Mouse (Mus musculus) stomach, embryonic 16.5 days (tissue): ENCODE results near the gene Slc12a8. TPM values are rescaled to one million over a fixed set of nuclear protein-coding genes. Genes with fewer than 3 reads are reported as not detected.
A peak's percentile ranks its signal among the peaks of the same experiment; 100 is the strongest.

Source experiments
- ATAC-seq: fragments of 200-750 bp; cut with Nextera tagmentation; 2 replicates; pipeline ENCODE4 v1.8.0; 2017; ENCODE audit warnings: moderate number of reproducible peaks, moderate TSS enrichment; ENCODE audit not compliant: insufficient read depth, low FRiP score
- H3K27ac ChIP-seq: fragments of 300-500 bp; sonication (generic); 2 replicates; pipeline ENCODE4 v1.5.1; 2014; ENCODE audit warnings: low read length
- H3K27me3 ChIP-seq: fragments of 300-500 bp; sonication (generic); 2 replicates; pipeline ENCODE4 v1.6.1; 2014; ENCODE audit warnings: low read length, control low read depth, mixed read lengths; ENCODE audit not compliant: control insufficient read depth, insufficient read depth
- H3K36me3 ChIP-seq: fragments of 300-500 bp; sonication (generic); 2 replicates; pipeline ENCODE4 v1.6.1; 2014; ENCODE audit warnings: low read length; ENCODE audit not compliant: control insufficient read depth, insufficient read depth
- H3K4me1 ChIP-seq: fragments of 300-500 bp; sonication (generic); 2 replicates; pipeline ENCODE4 v1.6.1; 2014; ENCODE audit warnings: low read length, control low read depth, mixed read lengths; ENCODE audit not compliant: control insufficient read depth, insufficient read depth
- H3K4me2 ChIP-seq: fragments of 300-500 bp; sonication (generic); 2 replicates; pipeline ENCODE4 v1.6.1; 2014; ENCODE audit warnings: low read depth, low read length, mixed read lengths
- H3K4me3 ChIP-seq: fragments of 300-500 bp; sonication (generic); replicated peaks from 2 replicates; pipeline ENCODE4 v1.5.1; 2014; ENCODE audit warnings: mild to moderate bottlenecking, low read length
- H3K9ac ChIP-seq: fragments of 300-500 bp; sonication (generic); 2 replicates; pipeline ENCODE4 v1.6.1; 2014; ENCODE audit warnings: low read length
- H3K9me3 ChIP-seq: fragments of 300-500 bp; sonication (generic); replicated peaks from 2 replicates; pipeline ENCODE4 v1.6.1; 2016; ENCODE audit warnings: low read length, control low read depth; ENCODE audit not compliant: control insufficient read depth
- WGBS: fragments of 180-500 bp; shearing (Covaris S2); extraction: QIAGEN DNeasy Blood & Tissue Kit; methylation state at CpG from one replicate; pipeline ENCODE4 v1.1.7; 2014; 5-methylcytosine and 5-hydroxymethylcytosine counted together
- polyA plus RNA-seq: library from polyadenylated mRNA; unstranded; fragments of >200 nt; fragmentation: Nextera tagmentation; extraction: Ambion mirVana; gene quantifications from 2 replicates; pipeline ENCODE4 v1.2.1, GENCODE M21; 2015

Gene Slc12a8
- polyA plus RNA-seq, 1 experiment from 2014 or later: 4.2 TPM

DNA sequence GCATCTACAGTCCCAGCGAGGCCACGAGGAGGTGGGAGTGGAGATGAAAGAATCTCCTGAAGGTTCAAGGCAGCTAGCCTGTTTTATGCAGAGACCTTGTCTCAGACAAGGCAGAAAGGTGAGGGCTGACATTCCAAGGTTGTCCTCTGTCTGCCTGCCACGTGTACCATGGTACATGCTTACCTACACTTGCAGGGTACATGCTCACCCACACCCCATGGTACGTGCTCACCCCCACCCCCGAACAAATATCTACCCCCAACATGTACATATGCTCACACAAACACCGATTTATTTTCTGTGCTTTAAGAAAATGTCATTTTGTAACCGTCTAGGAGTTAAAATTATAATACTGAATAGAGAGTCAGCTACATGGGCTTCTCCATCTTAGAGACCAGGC, 76.3 kb downstream of the Slc12a8 start:
- no peak overlapping the region for H3K9ac ChIP-seq
- no peak for ATAC-seq
- H3K27ac ChIP-seq: no peak overlapping the region
- no peaks in the 10 kb centered on the region for H3K9me3 ChIP-seq
- peaks cover 4% of the 10 kb centered on the region; the same call in 1 of the 2 replicates for H3K4me1 ChIP-seq
- H3K4me2 ChIP-seq: no peak overlapping the region
- H3K4me3 ChIP-seq: no peak overlapping the region
- no peaks in the 10 kb centered on the region for H3K36me3 ChIP-seq
- no peaks in the 10 kb centered on the region for H3K27me3 ChIP-seq
- WGBS: 80% methylated on average over 7 of the region's 7 CpGs

DNA sequence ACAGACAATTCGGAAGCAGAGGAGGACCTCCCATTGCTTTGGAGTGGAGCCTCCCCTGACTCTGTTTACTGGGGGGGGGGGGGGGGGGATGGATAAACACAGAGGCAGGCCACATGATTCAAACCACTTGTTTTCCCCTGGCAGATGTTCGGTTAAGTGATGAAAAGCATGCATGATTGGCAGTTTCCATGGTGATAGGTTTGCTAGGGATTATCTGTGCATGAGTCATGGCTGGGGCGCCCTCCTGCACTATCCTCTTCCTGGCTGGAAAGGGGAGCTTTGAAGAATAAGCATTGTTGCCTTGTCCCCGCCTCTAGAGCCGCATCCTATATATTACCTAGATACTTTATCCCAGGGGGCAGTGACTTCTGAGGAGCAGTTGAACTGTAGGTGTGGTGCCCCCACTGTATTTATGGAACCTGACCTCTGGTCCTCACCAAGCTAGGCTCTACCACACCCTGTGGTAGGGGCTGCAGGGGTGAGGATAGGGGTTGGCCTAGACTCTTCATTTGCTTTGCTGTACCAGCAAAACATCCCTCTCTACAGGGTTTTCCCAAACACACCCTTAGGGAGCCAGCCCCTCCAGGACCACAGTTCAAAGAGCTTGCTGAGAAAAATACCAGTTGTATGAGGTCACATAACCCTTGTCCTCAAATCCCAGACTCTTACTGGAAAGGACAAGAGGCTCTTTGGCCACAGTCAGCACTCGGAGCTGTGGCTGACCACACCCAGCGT, 77.1 kb downstream of the Slc12a8 start:
- Histone ChIP-seq H3K4me2 (no peak overlapping the region), H3K27ac (peak overlapping the region; percentile 19; the same call in 1 of the 2 replicates), H3K27me3 (no peaks in the 10 kb centered on the region), H3K36me3 (no peaks in the 10 kb centered on the region), H3K4me1 (peaks cover 4% of the 10 kb centered on the region; the same call in 1 of the 2 replicates), H3K4me3 (no peak overlapping the region), H3K9ac (no peak overlapping the region), H3K9me3 (no peaks in the 10 kb centered on the region)
- 45% methylated on average over 7 of the region's 7 CpGs for WGBS
- peak; percentile 61 for ATAC-seq

DNA sequence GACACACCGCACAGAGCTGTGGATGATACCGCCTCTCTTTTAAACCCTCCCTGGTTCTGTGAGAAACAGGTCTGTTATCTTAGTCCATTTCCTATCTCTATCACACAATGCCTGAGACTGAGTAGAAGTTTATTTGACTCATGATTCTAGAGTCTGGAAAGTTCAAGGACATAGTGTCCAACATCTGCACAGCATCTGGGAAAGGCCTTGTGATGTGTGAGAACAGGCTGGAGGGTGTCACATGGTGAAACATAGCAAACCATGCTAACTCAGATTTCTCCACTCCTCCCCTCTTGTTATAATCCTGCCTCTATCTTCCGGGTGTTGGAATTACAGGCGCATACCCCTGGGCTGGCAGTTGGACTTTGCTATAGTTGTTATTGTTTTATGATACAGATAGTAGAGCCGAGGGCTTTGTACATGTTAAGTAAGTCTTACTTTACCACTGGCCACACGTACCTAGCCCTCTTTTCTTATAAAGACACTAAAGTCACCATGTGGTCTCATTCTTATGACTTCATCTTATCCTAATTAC, 78.2 kb downstream of the Slc12a8 start:
- no peak overlapping the region for H3K27ac ChIP-seq
- H3K4me2 ChIP-seq: no peak overlapping the region
- ATAC-seq: peak; percentile 30; the same call in 1 of the 2 replicates
- H3K4me1 ChIP-seq: peaks cover 4% of the 10 kb centered on the region; the same call in 1 of the 2 replicates
- H3K9ac ChIP-seq: no peak overlapping the region
- no peaks in the 10 kb centered on the region for H3K36me3 ChIP-seq
- H3K9me3 ChIP-seq: no peaks in the 10 kb centered on the region
- 80% methylated on average over 6 of the region's 6 CpGs for WGBS
- H3K4me3 ChIP-seq: no peak overlapping the region
- no peaks in the 10 kb centered on the region for H3K27me3 ChIP-seq

DNA sequence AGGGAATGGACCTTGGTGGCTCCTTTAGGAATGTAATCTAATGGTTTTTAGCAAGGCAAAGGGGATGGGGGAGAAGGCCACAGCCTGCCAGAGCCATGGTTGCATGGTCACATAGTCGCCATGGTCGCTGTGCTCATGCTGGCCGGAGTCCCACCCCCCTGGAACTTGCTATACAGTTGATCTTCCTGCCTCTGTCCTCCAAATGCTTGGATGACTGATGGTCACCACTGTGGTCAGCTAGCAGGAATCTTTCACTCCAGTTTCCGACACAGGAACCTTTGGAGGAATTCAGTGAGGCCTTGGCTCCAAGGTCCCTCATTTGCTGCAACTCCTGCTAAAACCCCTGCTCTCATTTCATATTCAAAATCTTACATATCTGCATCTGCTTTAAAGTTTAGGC, 79.1 kb downstream of the Slc12a8 start:
- no peak for ATAC-seq
- Histone ChIP-seq H3K27me3 (no peaks in the 10 kb centered on the region), H3K27ac (no peak overlapping the region), H3K36me3 (no peaks in the 10 kb centered on the region), H3K4me2 (no peak overlapping the region), H3K4me3 (no peak overlapping the region), H3K4me1 (peaks cover 4% of the 10 kb centered on the region; the same call in 1 of the 2 replicates), H3K9ac (no peak overlapping the region), H3K9me3 (no peaks in the 10 kb centered on the region)
- WGBS: 72% methylated on average over 4 of the region's 4 CpGs

DNA sequence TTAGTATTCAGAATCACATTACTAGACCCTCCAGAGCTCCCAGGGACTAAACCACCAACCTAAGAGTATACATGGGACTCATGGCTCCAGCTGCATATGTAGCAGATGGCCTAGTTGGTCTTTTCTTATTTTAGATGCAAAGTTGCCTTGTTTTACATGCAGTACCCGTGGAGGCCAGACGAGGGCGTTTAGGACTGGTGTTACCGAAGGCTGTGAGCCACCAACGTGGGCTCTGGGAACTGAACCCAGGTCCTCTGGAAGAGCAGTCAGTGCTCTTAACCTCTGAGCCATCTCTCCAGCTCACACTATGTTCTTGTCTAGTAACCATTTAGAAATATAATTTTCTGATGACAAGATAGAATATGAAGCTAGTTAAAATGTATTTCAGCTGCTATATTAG, 83.1 kb downstream of the Slc12a8 start:
- WGBS: 17% methylated on average over 5 of the region's 5 CpGs

DNA sequence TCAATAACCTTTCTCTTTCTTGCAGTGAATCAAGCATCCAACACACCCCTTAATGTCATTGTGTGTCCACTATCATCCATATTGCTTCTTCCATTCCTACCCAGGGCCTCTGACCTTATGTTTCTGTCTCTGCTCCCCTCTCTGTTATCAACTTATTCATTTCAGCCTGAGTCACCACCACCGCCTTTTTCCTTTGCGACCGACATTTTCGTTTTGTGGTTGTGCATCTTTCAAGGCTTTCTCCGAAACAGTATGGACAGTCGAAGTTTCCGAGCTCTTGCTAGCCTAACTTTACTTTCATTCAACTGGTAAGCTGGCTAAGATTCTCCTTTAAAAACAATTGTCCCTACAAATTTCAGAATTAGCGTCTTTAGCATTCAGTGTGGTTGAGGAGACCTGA, 84.2 kb downstream of the Slc12a8 start:
- ATAC-seq: no peak
- Histone ChIP-seq H3K9me3 (no peaks in the 10 kb centered on the region), H3K4me1 (no peaks in the 10 kb centered on the region), H3K4me3 (no peak overlapping the region), H3K27me3 (no peaks in the 10 kb centered on the region), H3K27ac (no peak overlapping the region), H3K9ac (no peak overlapping the region), H3K4me2 (no peak overlapping the region), H3K36me3 (no peaks in the 10 kb centered on the region)
- 94% methylated on average over 8 of the region's 8 CpGs for WGBS

More for the DNA sequence above, 83.1 kb downstream of the Slc12a8 start:
- H3K4me1 ChIP-seq: no peaks in the 10 kb centered on the region
- no peaks in the 10 kb centered on the region for H3K27me3 ChIP-seq
- no peak for ATAC-seq
- no peak overlapping the region for H3K4me3 ChIP-seq
- H3K9me3 ChIP-seq: no peaks in the 10 kb centered on the region
- no peak overlapping the region for H3K27ac ChIP-seq
- H3K9ac ChIP-seq: no peak overlapping the region
- no peaks in the 10 kb centered on the region for H3K36me3 ChIP-seq
- no peak overlapping the region for H3K4me2 ChIP-seq

DNA sequence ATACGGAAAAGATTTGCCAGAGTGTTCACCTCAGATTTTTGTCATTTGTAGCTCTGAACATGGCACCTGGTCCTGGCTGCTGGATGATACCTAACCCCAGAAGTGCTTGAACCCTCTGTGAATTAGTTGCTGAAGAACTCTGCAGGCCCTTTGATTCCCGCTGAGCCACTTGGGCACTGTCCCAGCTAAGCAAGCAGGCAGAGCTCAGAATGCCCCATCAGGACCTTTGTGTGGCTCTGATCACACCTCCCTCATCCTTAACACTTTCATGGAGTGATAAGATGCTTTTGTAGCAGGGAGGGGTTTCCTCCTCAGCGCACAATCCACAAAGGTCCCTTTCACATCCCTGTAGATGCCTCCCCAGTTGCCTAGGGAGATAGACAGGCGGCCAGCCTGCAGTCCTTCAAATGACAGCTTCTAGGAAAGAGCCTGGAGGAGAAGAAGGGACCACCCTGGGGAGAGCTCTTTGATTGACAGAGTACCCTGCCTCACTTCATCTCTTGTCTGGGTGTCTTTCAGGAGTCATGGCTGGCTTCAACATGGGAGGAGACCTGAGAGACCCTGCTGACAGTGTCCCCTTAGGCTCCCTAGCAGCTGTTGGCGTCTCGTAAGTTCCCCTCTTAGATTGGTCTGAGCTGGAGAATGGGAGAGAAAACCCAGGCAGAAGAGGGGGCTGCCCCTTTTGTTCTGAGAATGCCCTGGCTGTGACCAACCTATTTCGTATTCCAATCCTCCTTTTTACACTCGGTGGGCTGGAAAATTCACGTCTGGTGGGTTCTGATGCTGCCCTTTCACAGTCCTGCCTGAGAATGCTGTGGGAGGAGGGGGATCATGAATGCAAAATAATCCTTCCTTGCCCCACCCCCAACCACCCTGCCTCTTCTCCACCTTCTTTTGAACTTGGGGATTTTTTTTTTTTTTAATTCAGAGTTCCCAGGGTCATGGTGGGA, 88.8 kb downstream of the Slc12a8 start:
- no peaks in the 10 kb centered on the region for H3K9me3 ChIP-seq
- H3K4me3 ChIP-seq: no peak overlapping the region
- no peaks in the 10 kb centered on the region for H3K27me3 ChIP-seq
- no peaks in the 10 kb centered on the region for H3K4me1 ChIP-seq
- no peak for ATAC-seq
- H3K9ac ChIP-seq: no peak overlapping the region
- no peak overlapping the region for H3K27ac ChIP-seq
- 49% methylated on average over 9 of the region's 9 CpGs for WGBS
- H3K36me3 ChIP-seq: no peaks in the 10 kb centered on the region
- no peak overlapping the region for H3K4me2 ChIP-seq

DNA sequence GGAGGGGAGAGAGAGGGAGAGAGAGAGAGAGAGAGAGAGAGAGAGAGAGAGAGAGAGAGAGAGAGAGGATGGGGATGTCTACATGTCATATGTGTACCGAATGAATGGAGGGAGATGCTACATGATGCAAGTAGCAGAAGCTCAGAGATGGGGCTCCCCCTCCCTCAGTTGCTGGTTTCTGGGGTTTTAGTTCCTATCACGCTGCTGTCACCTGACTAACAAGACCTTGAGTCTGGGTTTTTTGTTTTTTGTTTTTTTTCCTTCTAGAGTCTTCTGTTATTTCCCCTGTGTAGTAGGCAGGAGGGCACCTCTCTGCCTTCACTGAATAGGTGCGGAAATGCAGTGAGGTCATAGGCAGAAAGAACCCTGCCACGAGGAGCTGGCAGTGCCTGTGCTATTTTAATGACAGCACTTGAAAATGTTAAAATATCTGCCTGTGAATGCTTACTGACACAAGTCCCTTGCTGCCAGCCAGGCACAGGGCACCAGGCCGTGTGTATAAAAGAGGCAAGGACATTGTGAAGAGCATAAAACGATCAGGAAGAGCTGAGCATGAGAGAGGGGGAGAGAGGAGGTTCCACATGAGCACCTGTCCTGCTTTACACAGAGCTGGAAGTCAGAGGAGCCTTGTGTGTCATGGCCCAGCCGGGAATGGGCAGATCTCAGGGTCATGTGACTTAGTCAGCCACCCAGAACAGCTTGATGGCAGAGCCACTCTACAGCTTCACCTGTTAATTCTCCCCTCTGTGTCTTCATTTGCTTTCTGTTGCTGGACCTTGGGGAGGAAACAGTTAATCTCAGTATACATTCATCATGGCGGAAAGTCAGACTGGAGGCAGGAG, 89.8 kb downstream of the Slc12a8 start:
- Histone ChIP-seq H3K36me3 (no peaks in the 10 kb centered on the region), H3K9me3 (no peaks in the 10 kb centered on the region), H3K4me2 (no peak overlapping the region), H3K27ac (no peak overlapping the region), H3K4me1 (peaks cover 7% of the 10 kb centered on the region; the same call in 1 of the 2 replicates), H3K9ac (no peak overlapping the region), H3K27me3 (no peaks in the 10 kb centered on the region), H3K4me3 (no peak overlapping the region)
- 62% methylated on average over 8 of the region's 8 CpGs for WGBS
- ATAC-seq: no peak
